Mouse (Mus musculus) C2C12 (cell line): ENCODE results near the gene Bcas3.

ENCODE experiments used
- CTCF ChIP-seq: IDR thresholded peaks from one replicate; pipeline ENCODE4 v1.5.1; 2011; ENCODE audit not compliant: control insufficient read depth, insufficient read depth, insufficient read length
- USF1 ChIP-seq: IDR thresholded peaks from one replicate; pipeline ENCODE4 v1.6.1; 2011; ENCODE audit warnings: low read depth, mild to moderate bottlenecking, control low read depth, moderate library complexity

GRCm38 (mm10) chr11:85627405-85627804 is 274.4 kb downstream of the Bcas3 start:
- TF ChIP-seq CTCF (no peak), USF1 (no peak)
